Mouse (Mus musculus): ENCODE data around the gene Neurl1a. TPM values are rescaled to one million over a fixed set of nuclear protein-coding genes. Genes with fewer than 3 reads are reported as not detected.
A peak's percentile ranks its signal among the peaks of the same experiment; 100 is the strongest.

Gene Neurl1a
- polyA plus RNA-seq, 1 experiment from 2014 or later, result 1.5 TPM

GRCm38 (mm10) chr19:47240957-47241356 lies 62.3 kb downstream of the Neurl1a start:
- DNase-seq (ENCODE audit: low spot score) (no peak), ATAC-seq (no peak)
- TF ChIP-seq EP300 (IDR thresholded peaks at IDR 0.05) (no peak), CTCF (IDR thresholded peaks at IDR 0.05) (no peak)
- no peaks in the 10 kb centered on the region for H3K9me3 ChIP-seq (ENCODE audit: low read length)
- WGBS, result 60% methylated on average over 7 of the region's 7 CpGs
- H3K36me3 ChIP-seq (ENCODE audit: insufficient read depth, low read length), result no peaks in the 10 kb centered on the region
- H3K9ac ChIP-seq (replicated peaks; ENCODE audit: low read depth), result no peak overlapping the region
- no peak overlapping the region for H3K27ac ChIP-seq (ENCODE audit: low read length)
- H3K4me3 ChIP-seq (ENCODE audit: low read depth, low read length), result no peak overlapping the region
- H3K4me2 ChIP-seq (replicated peaks; ENCODE audit: low read depth, low read length), result no peak overlapping the region
- H3K4me1 ChIP-seq (ENCODE audit: insufficient read depth, low read depth, low read length), result no peaks in the 10 kb centered on the region
- no peaks in the 10 kb centered on the region for H3K27me3 ChIP-seq (replicated peaks; ENCODE audit: insufficient read depth, low read length)

- no peak overlapping the region for H3K4me3 ChIP-seq (ENCODE audit: low read depth, low read length)
- H3K4me2 ChIP-seq (replicated peaks; ENCODE audit: low read depth, low read length), result no peak overlapping the region
- no peaks in the 10 kb centered on the region for H3K4me1 ChIP-seq (ENCODE audit: insufficient read depth, low read depth, low read length)
- no peaks in the 10 kb centered on the region for H3K27me3 ChIP-seq (replicated peaks; ENCODE audit: insufficient read depth, low read length)
- H3K9ac ChIP-seq (replicated peaks; ENCODE audit: low read depth), result no peak overlapping the region
- H3K9me3 ChIP-seq (ENCODE audit: low read length), result no peaks in the 10 kb centered on the region
- DNase-seq (ENCODE audit: low spot score), result no peak
- ATAC-seq, result no peak
- no peak overlapping the region for H3K27ac ChIP-seq (ENCODE audit: low read length)
- TF ChIP-seq CTCF (IDR thresholded peaks at IDR 0.05), result no peak
- TF ChIP-seq EP300 (IDR thresholded peaks at IDR 0.05), result no peak
- no peaks in the 10 kb centered on the region for H3K36me3 ChIP-seq (ENCODE audit: insufficient read depth, low read length)
- 60% methylated on average over 4 of the region's 4 CpGs for WGBS
These were observed 63.6 kb downstream of the Neurl1a start for GRCm38 (mm10) chr19:47242227-47242626.

GRCm38 (mm10) chr19:47245512-47245911 lies 66.9 kb downstream of the Neurl1a start:
- H3K27me3 ChIP-seq (replicated peaks; ENCODE audit: insufficient read depth, low read length), result no peaks in the 10 kb centered on the region
- ATAC-seq (no peak), DNase-seq (ENCODE audit: low spot score) (no peak)
- no peaks in the 10 kb centered on the region for H3K4me1 ChIP-seq (ENCODE audit: insufficient read depth, low read depth, low read length)
- no peak overlapping the region for H3K9ac ChIP-seq (replicated peaks; ENCODE audit: low read depth)
- no peaks in the 10 kb centered on the region for H3K36me3 ChIP-seq (ENCODE audit: insufficient read depth, low read length)
- H3K9me3 ChIP-seq (ENCODE audit: low read length), result no peaks in the 10 kb centered on the region
- 78% methylated on average over 8 of the region's 8 CpGs for WGBS
- no peak for TF ChIP-seq EP300 (IDR thresholded peaks at IDR 0.05)
- TF ChIP-seq CTCF (IDR thresholded peaks at IDR 0.05), result no peak
- H3K27ac ChIP-seq (ENCODE audit: low read length), result no peak overlapping the region
- H3K4me3 ChIP-seq (ENCODE audit: low read depth, low read length), result no peak overlapping the region
- no peak overlapping the region for H3K4me2 ChIP-seq (replicated peaks; ENCODE audit: low read depth, low read length)

- no peak overlapping the region for H3K27ac ChIP-seq (ENCODE audit: low read length)
- H3K27me3 ChIP-seq (replicated peaks; ENCODE audit: insufficient read depth, low read length), result peaks cover 8% of the 10 kb centered on the region
- H3K9ac ChIP-seq (replicated peaks; ENCODE audit: low read depth), result no peak overlapping the region
- TF ChIP-seq CTCF (IDR thresholded peaks at IDR 0.05), result no peak
- TF ChIP-seq EP300 (IDR thresholded peaks at IDR 0.05), result no peak
- no peak overlapping the region for H3K4me3 ChIP-seq (ENCODE audit: low read depth, low read length)
- DNase-seq (ENCODE audit: low spot score) (peak; percentile 37), ATAC-seq (peak; percentile 67)
- WGBS, result 21% methylated on average over 11 of the region's 11 CpGs
- H3K36me3 ChIP-seq (ENCODE audit: insufficient read depth, low read length), result no peaks in the 10 kb centered on the region
- no peaks in the 10 kb centered on the region for H3K9me3 ChIP-seq (ENCODE audit: low read length)
- no peak overlapping the region for H3K4me2 ChIP-seq (replicated peaks; ENCODE audit: low read depth, low read length)
- no peaks in the 10 kb centered on the region for H3K4me1 ChIP-seq (ENCODE audit: insufficient read depth, low read depth, low read length)
These were observed 69.2 kb downstream of the Neurl1a start for GRCm38 (mm10) chr19:47247791-47248190.

- H3K9me3 ChIP-seq (ENCODE audit: low read length), result no peaks in the 10 kb centered on the region
- DNase-seq (ENCODE audit: low spot score), result no peak
- TF ChIP-seq CTCF (IDR thresholded peaks at IDR 0.05), result no peak
- TF ChIP-seq EP300 (IDR thresholded peaks at IDR 0.05), result no peak
- no peak overlapping the region for H3K4me3 ChIP-seq (ENCODE audit: low read depth, low read length)
- H3K27ac ChIP-seq (ENCODE audit: low read length), result no peak overlapping the region
- no peaks in the 10 kb centered on the region for H3K36me3 ChIP-seq (ENCODE audit: insufficient read depth, low read length)
- no peaks in the 10 kb centered on the region for H3K4me1 ChIP-seq (ENCODE audit: insufficient read depth, low read depth, low read length)
- H3K27me3 ChIP-seq (replicated peaks; ENCODE audit: insufficient read depth, low read length), result peaks cover 12% of the 10 kb centered on the region
- 54% methylated on average over 7 of the region's 7 CpGs for WGBS
- no peak overlapping the region for H3K4me2 ChIP-seq (replicated peaks; ENCODE audit: low read depth, low read length)
- ATAC-seq, result no peak
- no peak overlapping the region for H3K9ac ChIP-seq (replicated peaks; ENCODE audit: low read depth)
These were observed 69.7 kb downstream of the Neurl1a start for GRCm38 (mm10) chr19:47248296-47248695.

GRCm38 (mm10) chr19:47248906-47249568 lies 70.4 kb downstream of the Neurl1a start:
- no peaks in the 10 kb centered on the region for H3K36me3 ChIP-seq (ENCODE audit: insufficient read depth, low read length)
- no peak overlapping the region for H3K4me3 ChIP-seq (ENCODE audit: low read depth, low read length)
- H3K4me1 ChIP-seq (ENCODE audit: insufficient read depth, low read depth, low read length), result no peaks in the 10 kb centered on the region
- no peak overlapping the region for H3K4me2 ChIP-seq (replicated peaks; ENCODE audit: low read depth, low read length)
- no peak for TF ChIP-seq EP300 (IDR thresholded peaks at IDR 0.05)
- no peak for TF ChIP-seq CTCF (IDR thresholded peaks at IDR 0.05)
- peaks cover 20% of the 10 kb centered on the region for H3K27me3 ChIP-seq (replicated peaks; ENCODE audit: insufficient read depth, low read length)
- ATAC-seq (peak; percentile 23; the same call in 1 of the 2 replicates), DNase-seq (ENCODE audit: low spot score) (no peak)
- H3K9ac ChIP-seq (replicated peaks; ENCODE audit: low read depth), result no peak overlapping the region
- whole genome bisulfite sequencing, result 75% methylated on average over 16 of the region's 16 CpGs
- H3K27ac ChIP-seq (ENCODE audit: low read length), result no peak overlapping the region
- H3K9me3 ChIP-seq (ENCODE audit: low read length), result no peaks in the 10 kb centered on the region

Measured in lung, postnatal 0 days (tissue).